Mouse (Mus musculus) natural killer cell, adult 2 months (primary cell): ENCODE measurements at regions not wholly inside any gene's neighbourhood (a gene's known extent, or its start where the extent isn't known, plus 50 kb on each side); places are given as distances from the start of the nearest gene placed in this dataset.
"Not testable (repeated sequence)": the region's sequence is repeated elsewhere in the genome, so short reads cannot be mapped to it uniquely, and the experiment has no call there.

Source experiments
- DNase-seq, 2 experiments: peaks; one replicate each; pipeline ENCODE4 v3.0.0; 2022; ENCODE audit warnings: low spot score in 2 of 2

DNA sequence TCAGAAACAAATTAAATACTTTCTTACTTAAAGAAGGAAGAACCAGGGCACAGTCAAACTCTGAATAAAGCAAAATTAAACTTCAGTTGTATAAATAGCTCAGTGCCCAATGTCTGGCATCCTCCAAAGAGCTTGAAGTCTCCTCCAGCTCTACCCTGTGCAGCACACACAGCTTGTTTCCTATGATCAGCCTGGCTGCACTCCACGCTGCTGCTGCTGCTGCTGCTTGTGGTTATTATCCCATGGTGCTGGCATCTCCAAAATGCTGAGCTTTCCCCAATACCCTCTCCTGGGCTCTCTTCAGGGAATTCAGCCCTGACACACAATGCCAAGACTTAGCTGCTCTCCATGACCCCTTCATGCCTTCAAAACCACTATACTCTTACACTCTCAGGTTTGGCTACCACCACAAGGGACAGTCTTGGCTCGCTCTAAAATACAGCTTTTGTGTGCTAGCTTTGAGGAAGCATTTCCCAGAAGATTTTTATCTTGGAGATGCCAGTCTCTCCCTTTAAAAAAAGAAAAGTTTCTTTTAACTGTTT, 121.0 kb downstream of the Rab10 start:
- not testable (repeated sequence) for DNase-seq

DNA sequence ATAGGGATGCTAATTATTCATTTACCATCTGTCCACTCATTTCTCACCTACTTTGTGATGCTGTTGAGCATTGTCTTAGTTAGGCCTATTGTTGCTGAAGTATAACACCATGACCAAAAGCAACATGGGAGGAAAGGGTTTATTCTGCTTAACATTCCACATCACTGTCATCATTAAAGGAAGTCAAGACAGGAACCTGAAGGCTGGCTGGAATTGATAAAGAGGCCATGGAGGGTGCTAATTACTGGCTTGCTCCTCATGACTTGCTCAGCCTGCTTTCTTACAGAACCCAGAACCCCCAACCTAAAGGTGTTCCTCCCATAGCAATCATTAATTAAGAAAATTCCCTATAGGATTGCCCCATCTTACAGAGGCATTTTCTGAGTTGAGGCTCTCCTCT, 121.6 kb downstream of the Rab10 start:
- DNase-seq = no peak

DNA sequence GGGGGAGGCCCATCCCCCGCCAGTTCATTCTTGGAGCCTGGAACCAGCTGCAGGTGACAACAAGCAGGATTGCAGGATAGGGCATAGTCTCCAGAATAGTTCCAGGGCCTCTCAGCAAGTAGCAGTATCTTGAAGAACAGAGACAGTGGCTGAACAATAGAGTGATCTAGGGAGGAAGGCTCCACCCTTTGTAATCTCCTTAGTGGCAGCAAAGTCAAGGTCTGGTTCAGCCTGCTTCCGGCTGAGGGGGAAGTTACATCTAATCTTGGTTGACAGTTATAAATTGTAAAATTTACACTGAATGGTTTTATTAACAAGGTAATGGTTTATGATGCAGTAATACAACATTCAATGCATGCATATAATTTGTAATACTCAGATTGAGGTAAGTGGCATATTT, 136.4 kb downstream of the Rab10 start:
- DNase-seq = no peak

DNA sequence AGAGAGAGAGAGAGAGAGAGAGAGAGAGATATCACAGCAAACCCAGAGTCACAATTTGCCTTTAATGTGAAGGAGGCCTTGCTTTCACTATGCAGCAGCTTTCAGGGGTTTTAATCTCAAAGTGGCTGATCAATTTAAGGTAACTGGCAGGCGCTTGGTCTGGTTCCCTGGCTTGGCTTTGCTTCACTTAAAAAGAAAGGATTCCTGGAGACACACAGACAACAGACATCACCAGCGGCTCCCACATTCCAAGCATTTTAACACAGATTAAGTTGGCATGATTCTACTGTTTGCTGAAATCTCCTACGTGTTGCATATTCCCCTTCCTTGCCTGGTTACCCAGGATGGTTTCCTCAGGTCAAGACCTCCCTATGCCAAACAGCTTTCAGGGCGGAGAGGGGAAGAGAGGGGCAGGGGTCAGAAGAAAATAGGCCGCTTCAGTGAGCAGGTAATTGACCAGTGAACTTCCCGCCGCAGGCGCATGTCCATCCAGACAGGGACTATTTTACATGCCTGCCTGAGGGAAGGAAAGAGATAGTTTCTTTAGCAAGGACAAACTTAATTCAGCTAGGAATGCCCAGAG, 140.0 kb downstream of the Rab10 start:
- DNase-seq = not testable (repeated sequence)

DNA sequence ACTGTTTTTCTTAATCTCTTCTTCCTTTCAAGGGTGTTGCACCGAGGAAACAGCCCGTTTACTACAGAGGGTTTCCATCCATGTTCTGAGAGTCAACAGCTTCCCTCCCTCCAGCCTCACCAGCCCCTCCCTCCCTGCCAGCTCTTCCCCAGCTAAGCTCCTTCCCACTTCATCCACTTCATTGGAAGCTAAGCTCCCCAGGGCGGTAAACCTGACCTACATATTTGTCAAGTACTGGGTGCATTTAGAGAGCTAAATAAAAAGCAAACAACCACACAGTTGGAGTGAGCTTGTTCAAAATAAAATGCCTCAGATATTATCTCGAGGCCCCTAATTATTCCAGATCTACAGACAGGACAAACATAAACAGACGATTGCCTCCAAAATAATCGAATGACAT, 148.1 kb downstream of the Rab10 start:
- DNase-seq = not testable (repeated sequence)

DNA sequence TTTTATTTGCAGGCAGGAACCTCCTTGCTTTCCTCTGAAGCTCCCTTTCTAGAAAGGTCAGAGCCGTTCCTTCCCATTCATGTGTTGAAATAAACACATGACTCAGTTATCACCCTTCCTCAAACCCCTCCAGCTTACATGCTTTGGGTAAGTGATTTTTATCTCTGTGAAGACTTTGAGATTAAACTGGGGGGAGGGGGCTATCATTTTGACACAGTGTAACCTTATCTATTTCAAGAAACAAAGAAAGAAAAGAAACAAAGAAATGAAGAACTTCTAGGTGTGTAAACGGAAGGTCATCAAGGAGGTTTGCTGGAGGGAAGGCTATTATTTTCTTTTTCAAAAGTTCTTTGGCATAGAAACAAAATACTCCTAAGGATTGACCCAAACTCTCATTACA, 151.0 kb downstream of the Rab10 start:
- not testable (repeated sequence) for DNase-seq

DNA sequence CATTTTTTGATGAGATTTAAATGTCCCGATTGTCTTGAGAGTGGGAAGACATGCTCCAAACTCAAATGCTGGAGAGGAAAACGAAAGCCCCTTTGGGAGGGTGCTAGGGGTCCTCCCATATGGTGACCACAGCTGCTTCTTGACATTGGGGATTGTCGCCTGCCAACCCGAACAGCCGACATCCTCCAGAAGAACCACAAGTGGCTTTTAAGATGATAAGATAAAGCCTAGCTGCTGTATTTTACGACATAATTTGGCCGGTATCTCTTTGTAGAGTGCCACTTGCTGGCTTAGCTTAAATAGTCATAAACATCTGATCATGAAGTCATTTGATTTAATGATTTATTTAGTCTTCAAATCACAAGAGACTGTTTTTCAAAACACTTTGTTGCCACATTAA, 156.1 kb downstream of the Rab10 start:
- not testable (repeated sequence) for DNase-seq

DNA sequence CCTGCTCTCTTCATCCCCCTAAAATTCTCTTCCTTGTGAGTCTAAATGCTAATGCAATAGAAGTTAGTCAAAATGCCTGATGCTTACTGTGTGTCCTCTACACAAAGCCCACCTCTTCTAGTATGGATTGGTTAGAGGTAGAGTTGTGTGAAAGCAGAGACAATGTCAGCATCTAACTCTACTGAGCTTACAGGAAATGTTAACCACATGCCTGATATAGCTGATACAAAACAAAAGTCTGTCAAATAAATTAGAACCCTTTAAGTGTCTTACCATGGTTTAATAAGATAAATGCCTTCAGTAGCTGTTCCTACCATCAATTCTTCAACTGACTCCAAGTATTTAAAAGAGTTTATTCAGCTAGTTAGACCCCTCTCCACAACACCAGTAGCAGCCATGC, 177.2 kb downstream of the Rab10 start:
- DNase-seq = not testable (repeated sequence)

DNA sequence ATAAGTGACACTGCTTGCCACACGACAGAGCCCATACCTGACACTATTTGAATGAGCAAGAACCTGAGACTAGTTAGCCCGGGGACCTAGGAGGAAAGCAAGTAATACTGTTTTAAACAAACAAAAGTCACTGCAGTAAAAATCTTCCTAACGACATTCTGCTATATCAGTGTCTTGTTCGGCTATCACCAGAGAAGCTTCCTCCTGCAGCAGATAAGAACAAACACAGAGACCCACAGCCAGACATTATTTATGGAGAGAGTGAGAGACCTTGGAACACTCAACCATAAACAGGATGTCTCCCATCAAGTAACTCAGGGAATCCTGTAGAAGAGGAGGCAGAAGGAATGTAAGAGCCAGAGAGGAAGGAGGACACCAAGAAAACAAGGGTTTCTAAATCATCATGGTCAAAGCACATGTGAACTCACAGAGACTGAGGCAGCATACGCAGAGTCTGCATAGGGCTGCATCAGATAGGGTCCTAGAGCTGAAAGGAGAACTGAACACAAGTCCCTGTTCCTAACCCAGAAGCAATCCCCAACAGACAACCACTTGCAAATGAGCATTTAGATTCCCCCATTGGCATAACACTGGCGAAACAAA, 178.5 kb downstream of the Rab10 start:
- DNase-seq = not testable (repeated sequence)

DNA sequence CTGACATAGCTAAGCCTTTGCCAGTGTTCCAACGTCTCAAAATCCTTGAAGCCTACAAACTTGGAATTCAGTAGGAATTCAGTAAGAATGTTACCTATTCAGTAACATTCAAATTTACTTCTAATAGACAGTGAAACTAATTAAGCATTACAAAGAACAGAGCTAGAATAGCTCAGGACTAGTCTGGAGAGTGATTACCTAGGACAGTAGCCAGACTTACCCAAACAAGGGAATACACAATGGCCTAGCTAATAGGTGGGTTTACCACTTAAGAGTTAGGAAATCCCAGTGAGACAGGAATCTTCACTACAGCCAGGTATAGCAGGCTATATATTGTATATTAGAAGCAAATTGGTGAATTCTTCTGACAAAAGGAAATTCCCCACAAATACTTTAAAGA, 182.4 kb downstream of the Rab10 start:
- not testable (repeated sequence) for DNase-seq

DNA sequence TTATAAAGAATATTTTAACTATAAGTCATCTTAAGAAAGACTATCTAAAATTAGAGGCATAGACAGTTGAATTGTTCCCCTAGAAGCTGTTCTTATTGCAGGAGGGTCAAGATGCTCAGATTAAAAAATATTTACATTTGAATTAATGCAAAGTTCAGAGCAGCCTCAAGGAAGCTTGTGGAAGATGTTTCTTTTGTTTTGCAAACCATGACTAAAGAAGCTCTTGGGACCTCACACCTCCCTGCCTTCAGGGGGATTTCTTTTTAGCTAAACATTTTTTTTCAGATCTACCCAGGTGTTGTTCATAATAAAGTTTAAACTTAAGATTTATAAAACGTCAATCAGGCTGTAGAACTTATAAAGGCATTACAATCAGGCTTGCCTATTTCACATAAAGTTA, 185.7 kb downstream of the Rab10 start:
- DNase-seq = no peak

DNA sequence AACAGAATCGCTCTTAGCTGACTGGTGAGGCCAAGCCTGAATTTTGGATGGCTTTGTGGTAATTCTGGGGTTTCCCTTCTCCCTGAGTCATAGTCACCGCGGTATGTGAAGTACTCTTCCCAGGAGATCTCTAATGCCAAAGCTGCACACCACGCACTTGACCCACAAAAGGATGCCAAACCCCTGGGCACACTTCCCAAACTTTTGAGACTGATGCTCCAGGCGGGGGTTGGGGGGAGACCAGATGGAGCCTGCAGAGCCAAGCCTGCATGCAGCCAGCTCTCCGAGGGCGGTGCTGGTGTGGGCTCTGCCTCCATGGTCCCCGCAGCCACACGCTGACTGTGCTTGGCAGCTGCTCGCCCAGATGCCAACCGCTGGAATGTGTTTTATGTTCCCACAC, 199.2 kb downstream of the Rab10 start:
- DNase-seq = not testable (repeated sequence)

DNA sequence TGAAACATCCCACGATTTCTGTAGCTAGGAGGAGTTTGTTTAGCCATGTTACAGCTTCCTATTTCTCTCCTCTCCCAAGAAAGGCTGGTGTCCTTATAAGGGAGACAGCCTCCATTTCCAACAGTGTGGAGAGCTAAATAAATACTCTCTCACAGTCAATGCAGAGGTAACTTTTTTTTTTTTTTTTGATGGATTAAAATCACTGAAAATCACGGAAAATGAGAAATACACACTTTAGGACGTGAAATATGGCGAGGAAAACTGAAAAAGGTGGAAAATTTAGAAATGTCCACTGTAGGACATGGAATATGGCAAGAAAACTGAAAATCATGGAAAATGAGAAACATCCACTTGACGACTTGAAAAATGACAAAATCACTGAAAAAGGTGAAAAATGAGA, 200.1 kb downstream of the Rab10 start:
- peak; percentile 84 to 86 for DNase-seq

DNA sequence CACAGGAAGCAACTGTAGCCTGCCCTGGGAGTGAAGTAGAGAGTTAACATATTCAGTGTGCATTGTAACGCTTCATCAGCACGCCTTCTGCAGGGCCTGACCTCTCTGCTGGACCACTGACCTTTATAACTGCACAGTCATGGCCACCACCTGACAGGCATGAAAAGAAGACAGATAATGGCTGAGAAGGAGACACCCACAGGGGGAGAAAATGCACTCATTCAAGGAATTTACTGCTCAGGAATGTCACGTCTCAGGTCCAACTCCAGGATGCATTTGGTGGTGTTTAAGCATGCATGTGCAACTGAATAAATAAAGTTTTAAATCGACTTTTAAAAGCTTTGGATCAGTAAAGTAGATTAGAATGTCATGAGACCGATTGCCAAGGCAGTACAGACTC, 207.8 kb downstream of the Rab10 start:
- DNase-seq = not testable (repeated sequence)

DNA sequence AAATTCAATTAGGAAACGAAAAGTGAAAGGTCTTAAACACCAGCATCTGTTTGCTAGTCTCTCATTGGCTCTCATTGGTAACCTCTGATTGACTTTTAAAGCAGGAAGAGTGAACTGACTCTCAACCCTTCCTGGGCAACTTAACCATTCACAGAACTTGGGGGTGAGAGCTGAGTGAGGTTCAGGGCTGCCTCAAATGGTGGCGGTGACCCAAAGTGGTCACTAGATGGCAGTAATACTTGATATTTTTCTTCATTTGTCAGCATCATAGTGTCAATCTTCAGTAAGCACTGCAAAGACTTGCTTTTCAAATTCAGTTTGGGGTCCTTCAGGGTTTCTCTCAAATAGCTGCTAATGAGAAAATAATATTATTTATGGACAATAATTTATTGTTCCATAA, 211.6 kb downstream of the Rab10 start:
- peak; percentile 33 to 43 for DNase-seq

DNA sequence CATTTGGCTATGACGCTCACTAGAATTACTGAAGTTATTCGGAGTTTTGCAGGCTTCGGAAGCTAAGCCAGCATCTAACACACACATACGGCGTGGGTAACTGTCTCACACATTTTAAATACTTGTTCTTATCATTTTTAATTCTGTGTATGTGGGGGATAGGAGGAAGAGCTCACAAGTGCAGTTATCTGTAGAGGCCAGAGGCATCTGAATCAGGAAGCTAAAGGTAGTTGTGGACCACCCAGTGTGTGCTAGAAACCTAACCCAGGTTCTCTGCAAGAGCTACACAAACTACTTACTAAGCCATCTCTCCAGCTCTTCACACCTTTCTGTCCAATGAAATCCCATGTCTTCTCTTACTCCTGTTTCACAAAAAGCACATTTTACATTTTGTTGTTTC, 215.3 kb downstream of the Rab10 start:
- DNase-seq = no peak

DNA sequence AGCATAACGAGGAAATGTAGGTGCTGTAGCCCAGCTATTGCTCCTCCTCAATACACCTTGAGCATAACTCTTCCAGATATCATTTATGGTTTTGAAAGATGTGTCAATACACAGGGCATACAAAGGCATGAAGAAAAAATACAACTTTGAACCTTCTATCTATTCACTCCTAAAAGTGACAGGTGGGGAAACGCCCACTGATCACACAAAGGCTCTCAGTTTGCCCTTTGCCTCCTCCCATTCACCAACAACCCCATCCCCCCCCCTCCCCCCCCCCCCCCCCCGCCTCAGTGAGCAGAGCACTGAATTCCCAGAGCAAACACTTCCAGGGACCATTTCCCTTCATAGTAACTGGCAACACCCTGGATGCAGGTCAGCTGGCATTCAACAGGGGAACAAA, 216.8 kb downstream of the Rab10 start:
- not testable (repeated sequence) for DNase-seq

DNA sequence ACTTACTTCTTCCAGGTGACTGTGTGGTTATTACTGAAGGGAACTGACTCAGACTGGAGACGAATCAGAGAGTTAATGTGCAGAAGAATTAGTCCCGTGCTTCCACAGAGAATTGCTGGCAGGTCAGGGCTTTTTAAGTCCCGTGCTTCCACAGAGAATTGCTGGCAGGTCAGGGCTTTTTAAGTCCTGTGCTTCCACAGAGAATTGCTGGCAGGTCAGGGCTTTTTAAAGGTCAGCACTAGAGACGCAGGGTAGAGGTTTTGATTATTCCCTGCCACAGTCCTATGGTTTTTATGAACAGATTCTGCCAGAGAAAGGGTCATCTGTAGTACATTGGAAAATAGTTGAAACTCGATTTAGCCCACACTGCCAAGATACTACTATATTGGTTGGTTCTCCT, 260.2 kb downstream of the Rab10 start:
- not testable (repeated sequence) for DNase-seq

DNA sequence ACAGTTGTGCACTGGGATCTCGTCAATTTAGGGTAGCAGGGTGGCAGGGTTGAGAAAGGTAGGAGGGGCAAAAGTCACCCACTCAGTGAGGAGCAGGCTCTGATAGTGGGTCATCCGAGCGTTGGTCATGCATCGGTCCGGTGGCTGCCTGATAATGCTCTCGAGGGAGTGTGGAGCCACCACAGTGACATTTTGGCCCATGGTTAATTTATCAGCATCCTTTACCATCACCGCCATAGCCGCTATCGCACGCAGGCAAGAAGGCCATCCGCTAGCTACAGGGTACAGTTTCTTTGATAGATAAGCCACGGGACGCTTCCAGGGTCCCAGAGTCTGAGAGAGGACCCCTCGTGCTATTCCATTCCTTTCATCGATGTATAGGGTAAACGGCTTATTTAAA, 291.3 kb downstream of the Rab10 start:
- not testable (repeated sequence) for DNase-seq

DNA sequence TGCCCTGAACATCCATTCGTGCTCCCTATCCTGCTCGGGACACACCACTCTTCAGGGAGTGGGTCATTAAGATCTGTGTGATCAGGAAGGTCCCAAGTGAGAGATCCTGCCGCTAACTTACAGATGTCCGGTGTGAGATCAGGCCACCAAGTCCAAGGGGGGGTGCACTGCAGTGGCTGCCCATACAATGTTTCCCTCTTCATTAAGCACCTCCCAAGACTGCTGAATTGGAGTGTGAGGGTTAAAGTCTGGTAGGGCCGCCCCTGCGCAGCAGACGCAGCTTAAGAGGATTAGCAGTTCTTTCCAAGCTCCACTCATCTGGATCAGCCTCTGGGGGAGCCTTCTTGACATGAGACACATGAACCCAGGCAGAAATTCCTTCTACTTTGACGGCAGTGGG, 293.0 kb downstream of the Rab10 start:
- DNase-seq = not testable (repeated sequence)
